Mouse (Mus musculus): ENCODE data around the gene Ptpn7.
"Not testable (repeated sequence)": the region's sequence is repeated elsewhere in the genome, so short reads cannot be mapped to it uniquely, and the experiment has no call there.

- not testable (repeated sequence) for TF ChIP-seq CTCF (conservative IDR thresholded peaks at IDR 0.05; ENCODE audit: insufficient read depth, insufficient read length, low read depth, low read length); POLR2A (IDR thresholded peaks at IDR 0.05; ENCODE audit: low read depth, low read length)
Measured at GRCm38 (mm10) chr1:135111271-135111670, 21.2 kb upstream of the Ptpn7 start.
